Mouse (Mus musculus): Measurements from ENCODE around the gene Acap2. TPM values are rescaled to one million over a fixed set of nuclear protein-coding genes. Genes with fewer than 3 reads are reported as not detected.

Acap2 gene
- total RNA-seq, 2 experiments from 2014 or later, result 6.9 to 9.3 TPM

GRCm38 (mm10) chr16:31170297-31170696 lies 30.7 kb downstream of the Acap2 start:
- no peak for DNase-seq (ENCODE audit: low spot score)

- no peak for DNase-seq (ENCODE audit: low spot score)
These were observed 31.4 kb downstream of the Acap2 start for GRCm38 (mm10) chr16:31169596-31169995.

- DNase-seq (ENCODE audit: low spot score), result no peak
These were observed 33.1 kb downstream of the Acap2 start for GRCm38 (mm10) chr16:31167934-31168333.

- no peak for DNase-seq (ENCODE audit: low spot score)
These were observed 33.8 kb downstream of the Acap2 start for GRCm38 (mm10) chr16:31167017-31167887.

GRCm38 (mm10) chr16:31165907-31166306 lies 35.1 kb downstream of the Acap2 start:
- DNase-seq (ENCODE audit: low spot score), result no peak

GRCm38 (mm10) chr16:31165467-31165866 lies 35.6 kb downstream of the Acap2 start:
- no peak for DNase-seq (ENCODE audit: low spot score)

GRCm38 (mm10) chr16:31164125-31164524 lies 36.9 kb downstream of the Acap2 start:
- no peak for DNase-seq (ENCODE audit: low spot score)

- no peak for DNase-seq (ENCODE audit: low spot score)
These were observed 40.6 kb downstream of the Acap2 start for GRCm38 (mm10) chr16:31160486-31160885.

- no peak for DNase-seq (ENCODE audit: low spot score)
These were observed 41.6 kb downstream of the Acap2 start for GRCm38 (mm10) chr16:31159491-31159890.

- DNase-seq (ENCODE audit: low spot score), result no peak
These were observed 51.2 kb downstream of the Acap2 start for GRCm38 (mm10) chr16:31149841-31150240.

GRCm38 (mm10) chr16:31148891-31149290 lies 52.2 kb downstream of the Acap2 start:
- no peak for DNase-seq (ENCODE audit: low spot score)

GRCm38 (mm10) chr16:31147766-31148165 lies 53.3 kb downstream of the Acap2 start:
- DNase-seq (ENCODE audit: low spot score), result no peak

GRCm38 (mm10) chr16:31141916-31142315 lies 59.1 kb downstream of the Acap2 start:
- no peak for DNase-seq (ENCODE audit: low spot score)

- no peak for DNase-seq (ENCODE audit: low spot score)
These were observed 64.3 kb downstream of the Acap2 start for GRCm38 (mm10) chr16:31136616-31137253.

- DNase-seq (ENCODE audit: low spot score), result no peak
These were observed 65.5 kb downstream of the Acap2 start for GRCm38 (mm10) chr16:31135519-31135918.

- DNase-seq (ENCODE audit: low spot score), result no peak
These were observed 69.5 kb downstream of the Acap2 start for GRCm38 (mm10) chr16:31131531-31131930.

GRCm38 (mm10) chr16:31128116-31128515 lies 72.9 kb downstream of the Acap2 start:
- no peak for DNase-seq (ENCODE audit: low spot score)

GRCm38 (mm10) chr16:31124991-31125390 lies 76.1 kb downstream of the Acap2 start:
- DNase-seq (ENCODE audit: low spot score), result no peak

GRCm38 (mm10) chr16:31121612-31122011 lies 79.4 kb downstream of the Acap2 start:
- DNase-seq (ENCODE audit: low spot score), result no peak

GRCm38 (mm10) chr16:31113596-31113995 lies 87.4 kb downstream of the Acap2 start:
- no peak for DNase-seq (ENCODE audit: low spot score)

GRCm38 (mm10) chr16:31101352-31101751 lies 99.7 kb downstream of the Acap2 start:
- no peak for DNase-seq (ENCODE audit: low spot score)

GRCm38 (mm10) chr16:31099906-31100305 lies 101.1 kb downstream of the Acap2 start:
- no peak for DNase-seq (ENCODE audit: low spot score)

- DNase-seq (ENCODE audit: low spot score), result no peak
These were observed 107.0 kb downstream of the Acap2 start for GRCm38 (mm10) chr16:31094036-31094435.

Data from gastrocnemius, adult 18-20 months (tissue).